Mouse (Mus musculus) erythroid progenitor cell, adult 5-6 weeks (primary cell): Measurements from ENCODE around the gene Ttc25. TPM values are rescaled to one million over a fixed set of nuclear protein-coding genes. Genes with fewer than 3 reads are reported as not detected.

Experiments
- ATAC-seq: replicated peaks from 2 replicates; pipeline ENCODE4 v1.8.0; 2016; ENCODE audit warnings: moderate number of reproducible peaks, mild to moderate bottlenecking, moderate TSS enrichment, inconsistent platforms; ENCODE audit not compliant: poor library complexity, low FRiP score, severe bottlenecking
- total RNA-seq, 2 experiments: library from RNA; stranded (forward) in 1 of 2; stranded (reverse) in 1 of 2; fragments of 150-400 nt in 1 of 2; fragments of 186-747, 209-891 nt in 1 of 2; gene quantifications; 2 replicates each; pipeline versions ENCODE4 v1.2.3 to v1.2.4; 2015 to 2017; ENCODE audit warnings: low replicate concordance in 2 of 2

Ttc25 gene
- total RNA-seq, 2 experiments from 2014 or later: not detected

- peak; percentile 11; the same call in 1 of the 2 replicates for ATAC-seq
These were observed 74.6 kb downstream of the Ttc25 start, which contains the start of gene Dnajc7 for GRCm38 (mm10) chr11:100619982-100620381. Gene Dnajc7 (minus strand): TSS chr11:100620168.

Other genes starting within 250 kb of the Ttc25 start
- gene Eif1, start 225.7 kb upstream of the Ttc25 start, total RNA-seq (2015; ENCODE audit: low replicate concordance): 1,616 and 1,886 TPM in 2 replicates
- gene Eif1, start 225.7 kb upstream of the Ttc25 start, total RNA-seq (2017; ENCODE audit: low replicate concordance): 389 and 952 TPM in 2 replicates
- not detected in 2 replicates for gene Gast, start 211.2 kb upstream of the Ttc25 start, total RNA-seq (2015; ENCODE audit: low replicate concordance)
- not detected in 2 replicates for gene Gast, start 211.2 kb upstream of the Ttc25 start, total RNA-seq (2017; ENCODE audit: low replicate concordance)
- gene Hap1, start 189.5 kb upstream of the Ttc25 start, total RNA-seq (2015; ENCODE audit: low replicate concordance): not detected in 2 replicates
- 0.13 TPM in 1 of 2 replicates, not detected in the other for gene Hap1, start 189.5 kb upstream of the Ttc25 start, total RNA-seq (2017; ENCODE audit: low replicate concordance)
- 7.2 and 10.1 TPM in 2 replicates for gene Jup, start 147.8 kb upstream of the Ttc25 start, total RNA-seq (2015; ENCODE audit: low replicate concordance)
- gene Jup, start 147.8 kb upstream of the Ttc25 start, total RNA-seq (2017; ENCODE audit: low replicate concordance): 1.9 and 5.5 TPM in 2 replicates
- gene P3h4, start 130.8 kb upstream of the Ttc25 start, total RNA-seq (2015; ENCODE audit: low replicate concordance): not detected in 2 replicates
- gene P3h4, start 130.8 kb upstream of the Ttc25 start, total RNA-seq (2017; ENCODE audit: low replicate concordance): not detected in 2 replicates
- not detected in 2 replicates for gene Fkbp10, start 129.9 kb upstream of the Ttc25 start, total RNA-seq (2015; ENCODE audit: low replicate concordance)
- not detected in 2 replicates for gene Fkbp10, start 129.9 kb upstream of the Ttc25 start, total RNA-seq (2017; ENCODE audit: low replicate concordance)
- gene Nt5c3b, start 103.8 kb upstream of the Ttc25 start, total RNA-seq (2015; ENCODE audit: low replicate concordance): 2.5 TPM in 2 replicates
- 0.26 TPM in 1 of 2 replicates, not detected in the other for gene Nt5c3b, start 103.8 kb upstream of the Ttc25 start, total RNA-seq (2017; ENCODE audit: low replicate concordance)
- not detected in 2 replicates for gene Klhl10, start 103.7 kb upstream of the Ttc25 start, total RNA-seq (2015; ENCODE audit: low replicate concordance)
- not detected in 2 replicates for gene Klhl10, start 103.7 kb upstream of the Ttc25 start, total RNA-seq (2017; ENCODE audit: low replicate concordance)
- gene Klhl11, start 72.9 kb upstream of the Ttc25 start, total RNA-seq (2015; ENCODE audit: low replicate concordance): 2.5 and 5.0 TPM in 2 replicates
- 12.1 and 15.7 TPM in 2 replicates for gene Klhl11, start 72.9 kb upstream of the Ttc25 start, total RNA-seq (2017; ENCODE audit: low replicate concordance)
- 17.6 and 38.2 TPM in 2 replicates for gene Acly, start 17.6 kb upstream of the Ttc25 start, total RNA-seq (2015; ENCODE audit: low replicate concordance)
- gene Acly, start 17.6 kb upstream of the Ttc25 start, total RNA-seq (2017; ENCODE audit: low replicate concordance): 18.1 and 22.0 TPM in 2 replicates
- 3.6 and 23.1 TPM in 2 replicates for gene Cnp, start 29.3 kb downstream of the Ttc25 start, total RNA-seq (2015; ENCODE audit: low replicate concordance)
- gene Cnp, start 29.3 kb downstream of the Ttc25 start, total RNA-seq (2017; ENCODE audit: low replicate concordance): 14.1 and 14.4 TPM in 2 replicates
- 17.2 and 18.0 TPM in 2 replicates for gene Nkiras2, start 73.6 kb downstream of the Ttc25 start, total RNA-seq (2015; ENCODE audit: low replicate concordance)
- 5.8 and 9.4 TPM in 2 replicates for gene Nkiras2, start 73.6 kb downstream of the Ttc25 start, total RNA-seq (2017; ENCODE audit: low replicate concordance)
- gene Dnajc7, start 74.6 kb downstream of the Ttc25 start, total RNA-seq (2015; ENCODE audit: low replicate concordance): 79.3 and 93.5 TPM in 2 replicates
- gene Dnajc7, start 74.6 kb downstream of the Ttc25 start, total RNA-seq (2017; ENCODE audit: low replicate concordance): 103 and 106 TPM in 2 replicates
- gene Zfp385c, start 146.8 kb downstream of the Ttc25 start, total RNA-seq (2015; ENCODE audit: low replicate concordance): not detected in 2 replicates
- not detected in 2 replicates for gene Zfp385c, start 146.8 kb downstream of the Ttc25 start, total RNA-seq (2017; ENCODE audit: low replicate concordance)
- 6.8 and 7.5 TPM in 2 replicates for gene Dhx58, start 158.7 kb downstream of the Ttc25 start, total RNA-seq (2015; ENCODE audit: low replicate concordance)
- 17.8 and 26.2 TPM in 2 replicates for gene Dhx58, start 158.7 kb downstream of the Ttc25 start, total RNA-seq (2017; ENCODE audit: low replicate concordance)
- 2.5 and 11.2 TPM in 2 replicates for gene Kat2a, start 166.9 kb downstream of the Ttc25 start, total RNA-seq (2015; ENCODE audit: low replicate concordance)
- gene Kat2a, start 166.9 kb downstream of the Ttc25 start, total RNA-seq (2017; ENCODE audit: low replicate concordance): 1.9 and 2.6 TPM in 2 replicates
- not detected in 2 replicates for gene Hspb9, start 168.2 kb downstream of the Ttc25 start, total RNA-seq (2015; ENCODE audit: low replicate concordance)
- not detected in 2 replicates for gene Hspb9, start 168.2 kb downstream of the Ttc25 start, total RNA-seq (2017; ENCODE audit: low replicate concordance)
- gene Rab5c, start 192.6 kb downstream of the Ttc25 start, total RNA-seq (2015; ENCODE audit: low replicate concordance): 99.8 and 136 TPM in 2 replicates
- gene Rab5c, start 192.6 kb downstream of the Ttc25 start, total RNA-seq (2017; ENCODE audit: low replicate concordance): 80.2 and 110 TPM in 2 replicates
- gene Kcnh4, start 214.3 kb downstream of the Ttc25 start, total RNA-seq (2015; ENCODE audit: low replicate concordance): not detected in 2 replicates
- gene Kcnh4, start 214.3 kb downstream of the Ttc25 start, total RNA-seq (2017; ENCODE audit: low replicate concordance): not detected in 2 replicates
- not detected in 2 replicates for gene Hcrt, start 217.3 kb downstream of the Ttc25 start, total RNA-seq (2015; ENCODE audit: low replicate concordance)
- gene Hcrt, start 217.3 kb downstream of the Ttc25 start, total RNA-seq (2017; ENCODE audit: low replicate concordance): not detected in 2 replicates
- gene Ghdc, start 225.3 kb downstream of the Ttc25 start, total RNA-seq (2015; ENCODE audit: low replicate concordance): 0.72 and 0.84 TPM in 2 replicates
- gene Ghdc, start 225.3 kb downstream of the Ttc25 start, total RNA-seq (2017; ENCODE audit: low replicate concordance): 0.51 and 1.4 TPM in 2 replicates